Mouse (Mus musculus): ENCODE data around the gene Znrd1. TPM values are rescaled to one million over a fixed set of nuclear protein-coding genes. Genes with fewer than 3 reads are reported as not detected.

Gene Znrd1
- polyA plus RNA-seq, 1 experiment = 58.7 TPM

DNA sequence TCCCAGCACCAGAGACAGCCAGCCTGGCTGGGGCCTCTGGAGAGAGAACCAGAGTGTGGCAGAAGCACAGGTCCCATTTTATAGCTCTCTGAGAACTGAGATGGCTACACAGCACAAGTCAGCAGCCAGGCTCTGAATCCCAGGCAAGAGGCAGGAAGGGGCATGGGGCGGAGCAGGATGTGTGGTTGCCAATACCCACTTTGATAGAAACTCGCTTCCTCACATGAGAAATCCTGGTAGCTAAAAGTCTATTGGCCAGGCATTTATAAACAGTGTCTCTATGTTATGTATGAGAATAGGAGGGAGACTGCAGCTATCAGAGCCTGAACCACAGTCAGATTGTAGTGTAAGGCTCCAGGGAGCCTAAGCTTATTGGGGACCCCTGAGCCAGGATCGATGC is 14.4 kb upstream of the Znrd1 start:
- H3K27ac ChIP-seq (ENCODE audit: control insufficient read depth, insufficient read depth, low read length) = no peak overlapping the region
- TF ChIP-seq POLR2A (IDR thresholded peaks at IDR 0.05; ENCODE audit: control insufficient read depth, extremely low read depth, insufficient read depth, low read length, poor library complexity) = no peak
- TF ChIP-seq CTCF (IDR thresholded peaks at IDR 0.05; ENCODE audit: borderline replicate concordance, control insufficient read depth, extremely low read depth, insufficient read depth, low read length, poor library complexity) = no peak
- WGBS = 29% methylated on average over 3 of the region's 3 CpGs
- H3K4me1 ChIP-seq (replicated peaks; ENCODE audit: control insufficient read depth, insufficient read depth, low read length) = peaks cover 13% of the 10 kb centered on the region
- H3K4me3 ChIP-seq (ENCODE audit: control insufficient read depth, insufficient read depth, low read length) = no peak overlapping the region
- H3K36me3 ChIP-seq (ENCODE audit: control insufficient read depth, insufficient read depth, low read length) = no peaks in the 10 kb centered on the region
- no peaks in the 10 kb centered on the region for H3K27me3 ChIP-seq (ENCODE audit: control insufficient read depth, insufficient read depth, low read length)
- DNase-seq = peak; percentile 37

DNA sequence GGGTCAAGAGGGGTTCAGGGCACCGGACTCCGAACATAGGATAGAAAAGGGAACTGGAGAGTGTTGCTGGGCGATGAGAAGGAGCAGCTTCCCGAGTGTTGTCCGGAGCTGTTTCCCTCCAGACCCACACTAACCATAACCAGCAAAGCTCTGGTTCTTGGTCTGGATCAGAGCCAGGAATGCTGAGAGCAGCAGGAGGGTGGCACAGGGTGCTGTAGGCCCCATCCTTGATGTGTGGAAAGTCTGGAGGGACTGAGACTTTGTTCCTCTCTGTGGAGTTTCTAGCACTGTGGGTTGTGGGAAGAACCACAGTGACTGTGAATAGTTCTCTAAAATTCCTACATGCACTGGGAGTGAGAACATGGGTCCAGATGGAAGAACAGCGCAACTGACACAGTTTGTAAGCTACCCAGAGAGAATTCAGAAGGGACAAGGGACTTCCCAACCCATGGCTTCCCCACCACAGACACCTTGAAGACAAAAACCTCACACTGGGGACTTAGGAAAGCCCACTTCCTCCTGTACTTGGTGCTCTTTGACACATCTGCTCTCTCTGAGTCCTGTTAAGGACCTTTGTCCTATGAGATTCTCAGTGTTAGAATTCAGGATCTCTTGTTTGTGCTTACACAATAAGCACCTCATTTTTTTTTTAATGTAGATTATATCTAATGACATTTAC is 13.0 kb upstream of the Znrd1 start:
- TF ChIP-seq POLR2A (IDR thresholded peaks at IDR 0.05; ENCODE audit: control insufficient read depth, extremely low read depth, insufficient read depth, low read length, poor library complexity) (no peak), CTCF (IDR thresholded peaks at IDR 0.05; ENCODE audit: borderline replicate concordance, control insufficient read depth, extremely low read depth, insufficient read depth, low read length, poor library complexity) (no peak)
- H3K27me3 ChIP-seq (ENCODE audit: control insufficient read depth, insufficient read depth, low read length) = no peaks in the 10 kb centered on the region
- no peak overlapping the region for H3K27ac ChIP-seq (ENCODE audit: control insufficient read depth, insufficient read depth, low read length)
- peaks cover 13% of the 10 kb centered on the region for H3K4me1 ChIP-seq (replicated peaks; ENCODE audit: control insufficient read depth, insufficient read depth, low read length)
- H3K4me3 ChIP-seq (ENCODE audit: control insufficient read depth, insufficient read depth, low read length) = no peak overlapping the region
- no peaks in the 10 kb centered on the region for H3K36me3 ChIP-seq (ENCODE audit: control insufficient read depth, insufficient read depth, low read length)
- no peak for DNase-seq
- 33% methylated on average over 6 of the region's 6 CpGs for WGBS

DNA sequence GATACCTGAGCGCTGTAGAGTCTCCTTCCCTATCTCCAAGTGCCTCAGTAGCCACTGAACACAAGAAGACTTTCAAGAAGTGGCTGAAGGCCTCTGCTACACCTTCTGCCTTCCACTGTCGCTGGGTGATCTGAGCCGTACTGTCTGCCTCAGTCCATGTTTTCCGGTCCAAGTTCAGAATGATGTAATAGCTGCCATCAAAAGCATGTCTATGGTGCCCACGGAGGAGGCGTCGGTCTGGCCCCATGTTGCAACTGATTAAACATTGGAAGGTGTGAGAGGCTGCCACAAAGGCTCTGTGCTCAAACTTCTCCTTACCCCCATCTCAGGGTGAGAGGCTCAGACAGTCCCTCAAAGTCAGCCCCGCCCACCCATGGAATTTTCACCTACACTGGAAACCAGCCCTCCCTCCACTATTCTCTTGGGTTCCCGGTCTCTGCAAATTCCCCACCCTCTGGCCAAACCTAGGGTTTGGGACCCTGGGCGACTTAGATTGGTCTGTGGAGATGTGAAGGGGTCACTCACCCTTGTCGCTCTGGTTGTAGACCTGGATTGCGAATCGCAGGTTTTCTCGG is 12.0 kb upstream of the Znrd1 start:
- Histone ChIP-seq H3K4me1 (replicated peaks; ENCODE audit: control insufficient read depth, insufficient read depth, low read length) (peaks cover 13% of the 10 kb centered on the region), H3K4me3 (ENCODE audit: control insufficient read depth, insufficient read depth, low read length) (no peak overlapping the region), H3K36me3 (ENCODE audit: control insufficient read depth, insufficient read depth, low read length) (no peaks in the 10 kb centered on the region), H3K27ac (ENCODE audit: control insufficient read depth, insufficient read depth, low read length) (no peak overlapping the region), H3K27me3 (ENCODE audit: control insufficient read depth, insufficient read depth, low read length) (no peaks in the 10 kb centered on the region)
- no peak for TF ChIP-seq CTCF (IDR thresholded peaks at IDR 0.05; ENCODE audit: borderline replicate concordance, control insufficient read depth, extremely low read depth, insufficient read depth, low read length, poor library complexity)
- TF ChIP-seq POLR2A (IDR thresholded peaks at IDR 0.05; ENCODE audit: control insufficient read depth, extremely low read depth, insufficient read depth, low read length, poor library complexity) = no peak
- WGBS = 96% methylated on average over 14 of the region's 14 CpGs
- no peak for DNase-seq

DNA sequence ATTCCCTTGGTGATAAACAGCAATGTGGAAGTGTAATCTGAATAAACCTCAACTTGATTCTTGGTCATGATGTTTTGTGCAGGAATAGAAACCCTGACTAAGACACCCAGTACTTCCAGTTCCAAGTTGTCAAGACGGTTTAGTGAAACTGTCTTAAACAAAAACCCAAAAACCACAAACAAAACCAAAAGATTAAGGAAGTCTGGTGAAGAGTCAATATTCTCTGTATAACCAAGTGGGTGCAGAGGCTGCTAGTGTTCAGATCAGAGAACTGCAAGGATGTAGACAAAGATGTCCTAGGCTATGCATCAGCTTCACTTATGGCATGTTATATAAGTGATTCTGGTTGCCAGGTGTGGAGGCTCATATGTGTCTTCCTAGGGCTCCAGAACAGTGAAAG is 8.5 kb upstream of the Znrd1 start:
- Histone ChIP-seq H3K4me3 (ENCODE audit: control insufficient read depth, insufficient read depth, low read length) (no peak overlapping the region), H3K4me1 (replicated peaks; ENCODE audit: control insufficient read depth, insufficient read depth, low read length) (peaks cover 8% of the 10 kb centered on the region; the same call in 1 of the 2 replicates), H3K36me3 (ENCODE audit: control insufficient read depth, insufficient read depth, low read length) (no peaks in the 10 kb centered on the region), H3K27ac (ENCODE audit: control insufficient read depth, insufficient read depth, low read length) (no peak overlapping the region), H3K27me3 (ENCODE audit: control insufficient read depth, insufficient read depth, low read length) (no peaks in the 10 kb centered on the region)
- no peak for TF ChIP-seq CTCF (IDR thresholded peaks at IDR 0.05; ENCODE audit: borderline replicate concordance, control insufficient read depth, extremely low read depth, insufficient read depth, low read length, poor library complexity)
- TF ChIP-seq POLR2A (IDR thresholded peaks at IDR 0.05; ENCODE audit: control insufficient read depth, extremely low read depth, insufficient read depth, low read length, poor library complexity) = no peak
- DNase-seq = no peak
- WGBS = 13% methylated on average over 1 of the region's 1 CpGs

DNA sequence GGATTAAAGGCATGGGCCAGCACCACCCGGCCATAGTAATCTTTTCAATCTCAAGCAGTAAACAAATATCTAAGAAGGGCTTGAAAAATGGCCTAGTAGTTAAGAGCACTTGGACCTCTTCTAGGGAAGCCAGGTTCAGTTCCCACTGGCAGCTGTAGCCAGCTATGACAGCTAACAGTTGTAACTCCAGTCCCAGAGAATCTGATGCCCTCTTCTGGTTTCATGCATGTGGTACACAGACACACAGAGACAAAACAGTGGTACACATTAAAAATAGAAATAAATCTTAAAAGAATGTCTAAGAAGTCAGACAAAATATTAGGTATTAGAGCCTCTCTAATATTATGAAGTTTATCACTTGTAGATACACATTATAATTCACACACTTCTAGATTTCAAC is 2.8 kb upstream of the Znrd1 start:
- WGBS = 93% methylated on average over 1 of the region's 1 CpGs
- peaks cover 7% of the 10 kb centered on the region for H3K4me1 ChIP-seq (replicated peaks; ENCODE audit: control insufficient read depth, insufficient read depth, low read length)
- TF ChIP-seq CTCF (IDR thresholded peaks at IDR 0.05; ENCODE audit: borderline replicate concordance, control insufficient read depth, extremely low read depth, insufficient read depth, low read length, poor library complexity) (no peak), POLR2A (IDR thresholded peaks at IDR 0.05; ENCODE audit: control insufficient read depth, extremely low read depth, insufficient read depth, low read length, poor library complexity) (no peak)
- H3K27me3 ChIP-seq (ENCODE audit: control insufficient read depth, insufficient read depth, low read length) = no peaks in the 10 kb centered on the region
- H3K27ac ChIP-seq (ENCODE audit: control insufficient read depth, insufficient read depth, low read length) = no peak overlapping the region
- DNase-seq = no peak
- H3K4me3 ChIP-seq (ENCODE audit: control insufficient read depth, insufficient read depth, low read length) = no peak overlapping the region
- H3K36me3 ChIP-seq (ENCODE audit: control insufficient read depth, insufficient read depth, low read length) = no peaks in the 10 kb centered on the region

DNA sequence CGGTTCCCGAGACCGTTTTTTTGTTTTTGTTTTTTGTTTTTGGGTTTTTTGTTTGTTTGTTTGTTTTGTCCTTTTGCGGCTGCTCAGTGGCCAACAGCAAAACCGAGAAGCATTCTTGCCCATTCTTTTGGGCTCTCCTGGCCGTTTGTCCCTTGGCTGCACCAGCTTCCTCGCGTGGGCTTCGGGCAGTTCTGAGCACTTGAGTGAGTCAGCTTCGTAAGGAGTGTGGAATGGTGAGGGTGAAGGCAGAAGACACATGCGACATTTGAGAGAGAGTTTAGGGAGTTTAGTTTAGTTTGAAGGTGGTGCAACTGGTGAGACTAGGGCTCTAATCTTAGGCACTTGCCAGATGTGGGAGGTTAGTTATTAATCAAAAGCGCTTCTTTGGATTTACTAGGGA is 525 bp upstream of the Znrd1 start:
- Histone ChIP-seq H3K36me3 (ENCODE audit: control insufficient read depth, insufficient read depth, low read length) (no peaks in the 10 kb centered on the region), H3K27me3 (ENCODE audit: control insufficient read depth, insufficient read depth, low read length) (no peaks in the 10 kb centered on the region), H3K4me1 (replicated peaks; ENCODE audit: control insufficient read depth, insufficient read depth, low read length) (peaks cover 7% of the 10 kb centered on the region), H3K4me3 (ENCODE audit: control insufficient read depth, insufficient read depth, low read length) (peak overlapping the region; percentile 72), H3K27ac (ENCODE audit: control insufficient read depth, insufficient read depth, low read length) (no peak overlapping the region)
- DNase-seq = no peak
- WGBS = 28% methylated on average over 12 of the region's 12 CpGs
- no peak for TF ChIP-seq CTCF (IDR thresholded peaks at IDR 0.05; ENCODE audit: borderline replicate concordance, control insufficient read depth, extremely low read depth, insufficient read depth, low read length, poor library complexity)
- TF ChIP-seq POLR2A (IDR thresholded peaks at IDR 0.05; ENCODE audit: control insufficient read depth, extremely low read depth, insufficient read depth, low read length, poor library complexity) = no peak
